Mouse (Mus musculus) limb, embryonic 10.5 days (tissue): ENCODE results near the gene Robo1. TPM values are rescaled to one million over a fixed set of nuclear protein-coding genes. Genes with fewer than 3 reads are reported as not detected.

Source experiments
- DNase-seq: peaks from one replicate; pipeline ENCODE4 v3.0.0-alpha.2; 2017; ENCODE audit warnings: low spot score
- H3K27ac ChIP-seq: fragments of 300-500 bp; sonication (generic); 2 replicates; pipeline ENCODE4 v1.5.1; 2016; ENCODE audit warnings: mild to moderate bottlenecking
- H3K27me3 ChIP-seq: fragments of 300-500 bp; sonication (generic); 2 replicates; pipeline ENCODE4 v1.6.1; 2016; ENCODE audit warnings: low read depth, mild to moderate bottlenecking; ENCODE audit not compliant: poor library complexity, severe bottlenecking
- H3K36me3 ChIP-seq: fragments of 300-500 bp; sonication (generic); 2 replicates; pipeline ENCODE4 v1.6.1; 2016; ENCODE audit warnings: mild to moderate bottlenecking, moderate library complexity
- H3K4me1 ChIP-seq: fragments of 300-500 bp; sonication (generic); 2 replicates; pipeline ENCODE4 v1.6.1; 2016
- H3K4me3 ChIP-seq: fragments of 300-500 bp; sonication (generic); 2 replicates; pipeline ENCODE4 v1.5.1; 2016; ENCODE audit warnings: mild to moderate bottlenecking, moderate library complexity
- H3K9me3 ChIP-seq: fragments of 300-500 bp; sonication (generic); replicated peaks from 2 replicates; pipeline ENCODE4 v1.6.1; 2016; ENCODE audit warnings: mild to moderate bottlenecking
- WGBS: fragments of 180-500 bp; shearing (Covaris S2); methylation state at CpG from one replicate; pipeline ENCODE4 v1.1.7; 2016; 5-methylcytosine and 5-hydroxymethylcytosine counted together
- polyA plus RNA-seq: library from polyadenylated mRNA; unstranded; fragments of >200 nt; fragmentation: Nextera tagmentation; extraction: Ambion mirVana; gene quantifications from 2 replicates; pipeline ENCODE4 v1.2.1, GENCODE M21; 2016

Robo1 gene
- polyA plus RNA-seq, 1 experiment from 2014 or later, result 42.1 TPM

- Histone ChIP-seq H3K4me1 (peaks cover 11% of the 10 kb centered on the region), H3K27me3 (no peaks in the 10 kb centered on the region), H3K9me3 (no peaks in the 10 kb centered on the region), H3K4me3 (no peak overlapping the region), H3K36me3 (no peaks in the 10 kb centered on the region), H3K27ac (no peak overlapping the region)
- 81% methylated on average over 9 of the region's 9 CpGs for WGBS
- DNase-seq, result no peak
Measured at GRCm38 (mm10) chr16:72640932-72641811, 333.1 kb downstream of the Robo1 start.

DNA sequence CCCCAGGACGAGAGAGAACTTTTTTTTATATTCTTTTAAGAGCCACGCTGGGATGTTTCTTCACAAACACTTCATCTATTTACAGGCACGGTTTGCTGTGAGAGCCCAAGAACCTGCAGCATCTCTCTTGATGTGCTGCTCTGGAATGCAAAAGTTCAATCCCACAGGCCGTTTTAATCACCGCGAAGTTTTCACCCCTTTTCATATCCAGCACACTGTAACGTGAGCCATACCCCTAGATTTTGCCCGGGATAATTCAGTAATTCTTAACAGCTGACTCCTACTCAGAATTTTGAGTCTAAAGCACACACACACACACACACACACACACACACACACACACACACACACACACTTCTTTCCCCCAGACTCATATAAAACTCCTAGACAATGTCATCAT is 337.8 kb downstream of the Robo1 start:
- 39% methylated on average over 8 of the region's 8 CpGs for WGBS
- Histone ChIP-seq H3K4me3 (peak overlapping the region; percentile 13; the same call in 1 of the 2 replicates), H3K27me3 (no peaks in the 10 kb centered on the region), H3K27ac (0 out of 2 replicates have a peak overlapping the region, but pooled peaks have one; percentile 9), H3K36me3 (no peaks in the 10 kb centered on the region), H3K4me1 (peaks cover 11% of the 10 kb centered on the region), H3K9me3 (no peaks in the 10 kb centered on the region)
- no peak for DNase-seq

GRCm38 (mm10) chr16:72649314-72649713 is 341.2 kb downstream of the Robo1 start:
- Histone ChIP-seq H3K27me3 (no peaks in the 10 kb centered on the region), H3K9me3 (no peaks in the 10 kb centered on the region), H3K36me3 (no peaks in the 10 kb centered on the region), H3K4me1 (peaks cover 9% of the 10 kb centered on the region), H3K4me3 (no peak overlapping the region), H3K27ac (no peak overlapping the region)
- peak; percentile 58 for DNase-seq
- 44% methylated on average over 4 of the region's 4 CpGs for WGBS

DNA sequence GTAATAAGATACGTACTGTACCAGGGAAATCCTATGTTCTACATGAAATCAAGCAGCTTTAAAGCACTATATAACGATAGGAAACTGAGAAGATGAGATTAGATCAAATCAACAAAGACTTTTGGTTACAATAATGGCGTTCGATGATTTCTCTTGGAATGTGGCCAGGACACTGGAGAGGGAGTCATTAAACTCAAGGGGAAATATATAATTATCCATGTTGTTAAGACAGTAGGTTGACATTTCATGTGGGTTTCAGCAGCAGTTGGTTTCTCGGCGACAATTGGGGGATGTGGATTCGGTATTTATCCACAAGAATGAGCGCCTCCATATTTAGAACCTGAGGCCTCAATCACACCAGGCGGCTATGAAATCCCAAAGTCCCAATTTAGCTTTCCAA is 347.3 kb downstream of the Robo1 start:
- H3K27ac ChIP-seq, result no peak overlapping the region
- DNase-seq, result no peak
- H3K9me3 ChIP-seq, result no peaks in the 10 kb centered on the region
- H3K4me3 ChIP-seq, result no peak overlapping the region
- H3K4me1 ChIP-seq, result no peaks in the 10 kb centered on the region
- 91% methylated on average over 9 of the region's 9 CpGs for WGBS
- no peaks in the 10 kb centered on the region for H3K36me3 ChIP-seq
- no peaks in the 10 kb centered on the region for H3K27me3 ChIP-seq

DNA sequence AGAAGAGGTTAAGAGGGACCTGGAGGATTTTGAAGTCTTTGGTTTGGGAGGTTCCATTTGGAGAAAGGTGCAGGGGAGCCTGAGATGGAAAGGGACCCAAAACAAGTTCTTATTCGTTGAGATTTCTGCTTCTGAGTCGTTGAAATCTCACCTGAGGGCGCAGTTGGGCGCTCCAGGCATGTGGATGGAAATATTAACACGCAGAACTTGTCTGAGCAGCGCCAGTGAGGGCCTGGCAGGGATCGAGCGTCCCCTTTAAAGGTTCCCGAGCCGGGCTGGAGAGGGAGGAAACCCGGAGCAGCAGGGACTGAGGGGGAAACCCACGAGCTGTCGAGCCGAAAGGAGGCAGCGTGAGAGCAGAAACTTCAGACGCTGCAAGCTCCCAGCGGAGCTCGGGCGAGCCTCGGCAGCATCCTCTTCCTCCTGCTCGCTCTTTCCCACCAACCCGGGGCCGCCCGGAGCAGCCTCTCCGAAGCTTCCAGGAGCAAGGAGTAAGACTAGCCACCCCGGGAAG is 354.8 kb downstream of the Robo1 start:
- H3K27me3 ChIP-seq, result no peaks in the 10 kb centered on the region
- peak overlapping the region; percentile 92 for H3K4me3 ChIP-seq
- peak; percentile 91 for DNase-seq
- peaks cover 32% of the 10 kb centered on the region for H3K4me1 ChIP-seq
- under 1% methylated on average over 26 of the region's 26 CpGs for WGBS
- H3K27ac ChIP-seq, result peak overlapping the region; percentile 97
- H3K9me3 ChIP-seq, result no peaks in the 10 kb centered on the region
- peaks cover 8% of the 10 kb centered on the region; the same call in 1 of the 2 replicates for H3K36me3 ChIP-seq

- H3K27me3 ChIP-seq, result no peaks in the 10 kb centered on the region
- peaks cover 8% of the 10 kb centered on the region; the same call in 1 of the 2 replicates for H3K36me3 ChIP-seq
- under 1% methylated on average over 55 of the region's 55 CpGs for WGBS
- no peaks in the 10 kb centered on the region for H3K9me3 ChIP-seq
- peak overlapping the region; percentile 97 for H3K27ac ChIP-seq
- H3K4me1 ChIP-seq, result peaks cover 32% of the 10 kb centered on the region
- H3K4me3 ChIP-seq, result peak overlapping the region; percentile 92
- DNase-seq, result peak; percentile 79
Measured at GRCm38 (mm10) chr16:72663351-72664232, 355.5 kb downstream of the Robo1 start.

- Histone ChIP-seq H3K4me1 (peaks cover 32% of the 10 kb centered on the region), H3K27ac (peak overlapping the region; percentile 97), H3K36me3 (peaks cover 8% of the 10 kb centered on the region; the same call in 1 of the 2 replicates), H3K9me3 (no peaks in the 10 kb centered on the region), H3K4me3 (peak overlapping the region; percentile 92), H3K27me3 (no peaks in the 10 kb centered on the region)
- DNase-seq, result peak; percentile 58
- WGBS, result under 1% methylated on average over 12 of the region's 12 CpGs
Measured at GRCm38 (mm10) chr16:72664233-72664613, 356.1 kb downstream of the Robo1 start.

- H3K4me1 ChIP-seq, result peaks cover 36% of the 10 kb centered on the region
- 7% methylated on average over 4 of the region's 4 CpGs for WGBS
- H3K27ac ChIP-seq, result peak overlapping the region; percentile 97
- no peaks in the 10 kb centered on the region for H3K27me3 ChIP-seq
- peak; percentile 58 for DNase-seq
- peak overlapping the region; percentile 92 for H3K4me3 ChIP-seq
- no peaks in the 10 kb centered on the region for H3K9me3 ChIP-seq
- peaks cover 8% of the 10 kb centered on the region; the same call in 1 of the 2 replicates for H3K36me3 ChIP-seq
Measured at GRCm38 (mm10) chr16:72664806-72665205, 356.7 kb downstream of the Robo1 start.

DNA sequence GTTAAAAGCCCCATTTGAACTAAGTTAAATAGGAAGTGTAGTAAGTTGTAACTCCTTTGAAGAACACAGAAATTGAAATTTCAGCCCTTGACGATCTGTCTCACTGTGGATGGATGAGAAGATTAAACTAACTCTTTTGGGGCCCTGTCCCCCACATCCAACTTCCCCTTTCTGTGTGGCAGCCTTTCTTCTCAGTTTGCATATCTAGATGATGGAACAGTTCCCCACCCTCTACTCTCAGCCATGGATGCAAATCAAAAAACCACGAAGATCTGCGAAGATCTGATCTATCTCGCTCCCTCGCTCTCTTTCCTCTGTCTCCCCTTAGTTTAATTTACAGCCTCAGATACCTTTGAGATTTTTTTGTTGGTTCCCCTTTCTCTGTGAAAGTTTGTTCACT is 357.3 kb downstream of the Robo1 start:
- Histone ChIP-seq H3K4me3 (peak overlapping the region; percentile 92), H3K27ac (peak overlapping the region; percentile 97; the same call in 1 of the 2 replicates), H3K36me3 (peaks cover 8% of the 10 kb centered on the region; the same call in 1 of the 2 replicates), H3K4me1 (peaks cover 43% of the 10 kb centered on the region), H3K27me3 (no peaks in the 10 kb centered on the region), H3K9me3 (no peaks in the 10 kb centered on the region)
- 26% methylated on average over 5 of the region's 5 CpGs for WGBS
- no peak for DNase-seq

GRCm38 (mm10) chr16:72670240-72671038 is 362.3 kb downstream of the Robo1 start:
- no peaks in the 10 kb centered on the region for H3K9me3 ChIP-seq
- peaks cover 32% of the 10 kb centered on the region for H3K4me1 ChIP-seq
- no peaks in the 10 kb centered on the region for H3K27me3 ChIP-seq
- no peak for DNase-seq
- H3K27ac ChIP-seq, result no peak overlapping the region
- H3K36me3 ChIP-seq, result peaks cover 21% of the 10 kb centered on the region
- 51% methylated on average over 6 of the region's 6 CpGs for WGBS
- H3K4me3 ChIP-seq, result no peak overlapping the region

GRCm38 (mm10) chr16:72677234-72677633 is 369.1 kb downstream of the Robo1 start:
- Histone ChIP-seq H3K27ac (no peak overlapping the region), H3K4me3 (no peak overlapping the region), H3K27me3 (no peaks in the 10 kb centered on the region), H3K36me3 (peaks cover 24% of the 10 kb centered on the region), H3K4me1 (peaks cover 22% of the 10 kb centered on the region), H3K9me3 (no peaks in the 10 kb centered on the region)
- DNase-seq, result no peak
- 64% methylated on average over 5 of the region's 5 CpGs for WGBS

DNA sequence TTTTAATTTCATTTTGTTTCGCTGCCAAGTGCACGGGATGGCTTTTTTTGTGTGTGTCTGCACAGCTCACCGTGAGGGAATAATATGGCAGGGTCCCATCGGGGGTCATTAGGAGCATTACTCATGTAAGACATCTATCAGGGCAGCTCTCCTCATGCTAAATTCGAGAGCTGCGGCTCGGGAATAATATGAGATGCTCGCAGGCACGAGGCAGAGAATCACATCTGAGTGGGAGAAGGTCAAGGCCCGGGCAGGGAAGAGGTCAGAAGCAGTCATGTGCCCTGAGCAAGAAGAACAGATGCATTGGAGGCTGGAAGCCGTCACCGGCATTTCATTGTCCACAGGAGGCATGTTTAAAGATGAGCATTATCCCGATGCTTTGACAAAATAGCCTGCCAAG is 370.3 kb downstream of the Robo1 start:
- Histone ChIP-seq H3K36me3 (peaks cover 19% of the 10 kb centered on the region; the same call in 1 of the 2 replicates), H3K4me3 (no peak overlapping the region), H3K4me1 (peaks cover 22% of the 10 kb centered on the region), H3K9me3 (no peaks in the 10 kb centered on the region), H3K27ac (no peak overlapping the region), H3K27me3 (no peaks in the 10 kb centered on the region)
- WGBS, result 45% methylated on average over 13 of the region's 13 CpGs
- DNase-seq, result no peak
